Mouse (Mus musculus) G1E (cell line): ENCODE results near the gene Smc5. TPM values are rescaled to one million over a fixed set of nuclear protein-coding genes. Genes with fewer than 3 reads are reported as not detected.

Experiments used
- ATAC-seq: 2 replicates; pipeline ENCODE4 v1.8.0; 2016; ENCODE audit warnings: mild to moderate bottlenecking; ENCODE audit not compliant: insufficient number of reproducible peaks, poor library complexity, low FRiP score, severe bottlenecking; ENCODE audit errors: extremely low read depth
- DNase-seq: peaks from one replicate; pipeline ENCODE4 v3.0.0; 2012; ENCODE audit warnings: low spot score
- H3K27me3 ChIP-seq: 2 replicates; pipeline ENCODE4 v1.6.1; 2012; ENCODE audit warnings: mild to moderate bottlenecking, low read length, inconsistent platforms; ENCODE audit not compliant: insufficient read depth
- H3K36me3 ChIP-seq: replicated peaks from 2 replicates; pipeline ENCODE3; 2012; ENCODE audit warnings: mild to moderate bottlenecking, inconsistent platforms
- H3K4me1 ChIP-seq: 2 replicates; pipeline ENCODE4 v1.6.1; 2012; ENCODE audit warnings: low read depth, low read length, inconsistent platforms, mixed read lengths; ENCODE audit not compliant: insufficient read depth
- H3K4me3 ChIP-seq: 2 replicates; pipeline ENCODE4 v1.5.1; 2012; ENCODE audit warnings: low read depth, mild to moderate bottlenecking, inconsistent platforms, low read length, moderate library complexity, mixed read lengths
- H3K9me3 ChIP-seq: replicated peaks from 2 replicates; pipeline ENCODE4 v1.6.1; 2012; ENCODE audit warnings: inconsistent platforms
- CTCF ChIP-seq: IDR thresholded peaks from 2 replicates; pipeline ENCODE4 v1.5.1; 2012; ENCODE audit warnings: low read depth, low read length, inconsistent platforms, mixed read lengths
- GATA1 ChIP-seq: IDR thresholded peaks from 2 replicates; pipeline ENCODE4 v1.6.1; 2012; ENCODE audit warnings: borderline replicate concordance, low read length, inconsistent platforms, mixed read lengths
- GATA2 ChIP-seq: IDR thresholded peaks from 2 replicates; pipeline ENCODE4 v1.6.1; 2012; ENCODE audit warnings: low read depth, low read length, inconsistent platforms, borderline replicate concordance
- POLR2AphosphoS5 ChIP-seq: IDR thresholded peaks from 2 replicates; pipeline ENCODE4 v1.6.1; 2012; ENCODE audit warnings: low read depth, low read length, inconsistent platforms; ENCODE audit not compliant: insufficient replicate concordance
- TAL1 ChIP-seq: conservative IDR thresholded peaks from 2 replicates; pipeline ENCODE4 v1.6.1; 2012; ENCODE audit warnings: low read depth, low read length, inconsistent platforms, mixed read lengths
- polyA plus RNA-seq: library from polyadenylated mRNA; stranded (reverse); fragments of >175 nt; gene quantifications from 2 replicates; pipeline ENCODE4 v1.2.3, GENCODE M21; 2012
- total RNA-seq, 2 experiments: library from RNA; stranded (forward) in 1 of 2; stranded (reverse) in 1 of 2; fragments of 200-1000 nt in 1 of 2; fragments of >200 nt in 1 of 2; fragmentation: Nextera tagmentation in 1 of 2; gene quantifications; 2 replicates each; pipeline ENCODE4 v1.2.3; 2014 to 2017

Gene Smc5
- total and polyA plus RNA-seq, 3 experiments, result 11.3 to 241 (median 104) TPM

DNA sequence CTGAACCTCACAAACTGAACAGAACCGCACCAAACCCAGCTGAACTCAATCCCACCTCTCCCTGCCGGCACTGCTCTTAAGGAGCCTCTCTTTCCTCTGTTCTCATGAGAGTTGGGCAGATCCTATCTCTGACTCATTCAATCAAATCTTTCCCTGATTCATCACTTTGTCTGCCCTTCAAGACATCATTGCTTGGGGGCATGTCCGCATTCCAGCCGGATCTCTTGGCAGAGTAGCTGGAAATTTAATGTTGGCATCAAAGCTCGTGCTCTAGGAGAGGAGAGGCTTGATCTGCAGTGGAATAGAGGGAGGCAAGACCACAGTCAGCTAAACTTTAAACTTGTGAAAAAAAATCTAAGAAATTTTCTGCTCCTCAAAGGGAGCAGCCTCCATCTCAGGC, 71.6 kb downstream of the Smc5 start:
- no peak for ATAC-seq
- H3K36me3 ChIP-seq, result peaks cover 64% of the 10 kb centered on the region
- no peak for DNase-seq
- no peak for TF ChIP-seq CTCF
- TF ChIP-seq GATA2, result no peak
- TF ChIP-seq GATA1, result no peak
- no peak for TF ChIP-seq POLR2AphosphoS5
- no peak for TF ChIP-seq TAL1
- peaks cover 4% of the 10 kb centered on the region; the same call in 1 of the 2 replicates for H3K4me1 ChIP-seq
- H3K27me3 ChIP-seq, result no peaks in the 10 kb centered on the region
- H3K4me3 ChIP-seq, result no peak overlapping the region
- H3K9me3 ChIP-seq, result no peaks in the 10 kb centered on the region

DNA sequence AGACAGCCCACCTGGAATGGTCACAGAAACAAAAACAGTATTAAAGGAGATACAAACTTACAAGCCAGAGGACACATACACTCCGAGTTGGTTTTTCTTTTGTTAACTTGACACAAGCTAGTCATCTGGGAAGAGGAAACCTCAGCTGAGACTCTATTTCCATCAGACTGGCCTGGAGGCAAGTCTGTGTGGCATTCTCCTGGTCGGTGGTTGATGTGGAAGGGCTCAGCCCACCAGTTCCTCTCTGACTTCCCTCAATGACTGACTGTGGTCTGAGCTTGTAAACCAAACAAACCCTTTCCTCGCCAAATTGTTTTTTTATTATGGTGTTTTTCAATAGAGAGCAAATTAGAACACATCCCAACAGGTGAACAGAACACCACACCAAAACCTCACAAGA, 80.6 kb downstream of the Smc5 start:
- ATAC-seq, result no peak
- TF ChIP-seq GATA1 (no peak), POLR2AphosphoS5 (no peak), CTCF (no peak)

DNA sequence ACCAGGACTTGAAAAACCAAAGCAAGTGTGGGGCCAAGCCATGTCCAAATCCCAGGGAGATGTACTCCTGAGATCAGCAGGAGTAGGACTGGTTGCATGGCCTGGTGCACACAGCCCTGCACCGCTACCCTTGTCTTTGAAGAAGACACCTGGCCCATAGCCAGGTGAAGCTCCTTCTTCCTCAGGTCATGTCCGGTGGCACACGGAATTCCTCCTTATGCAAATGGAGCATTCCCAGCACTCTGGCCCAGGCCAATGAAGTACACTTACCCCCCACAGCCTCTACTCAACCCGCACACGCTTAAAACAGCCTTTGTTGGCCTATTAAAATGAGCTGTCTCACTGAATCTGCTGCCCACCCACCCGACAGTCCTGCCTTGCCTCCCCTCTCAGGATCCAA, 82.2 kb downstream of the Smc5 start:
- Histone ChIP-seq H3K9me3 (no peaks in the 10 kb centered on the region), H3K4me3 (no peak overlapping the region), H3K4me1 (peaks cover 2% of the 10 kb centered on the region; the same call in 1 of the 2 replicates), H3K36me3 (peaks cover 51% of the 10 kb centered on the region), H3K27me3 (no peaks in the 10 kb centered on the region)
- DNase-seq (no peak), ATAC-seq (no peak)
- no peak for TF ChIP-seq POLR2AphosphoS5
- no peak for TF ChIP-seq CTCF
- no peak for TF ChIP-seq GATA2
- TF ChIP-seq GATA1, result no peak
- TF ChIP-seq TAL1, result no peak

More for the DNA sequence above, 80.6 kb downstream of the Smc5 start:
- no peak overlapping the region for H3K4me3 ChIP-seq
- no peaks in the 10 kb centered on the region for H3K9me3 ChIP-seq
- H3K27me3 ChIP-seq, result no peaks in the 10 kb centered on the region
- peaks cover 49% of the 10 kb centered on the region for H3K36me3 ChIP-seq
- peaks cover 2% of the 10 kb centered on the region; the same call in 1 of the 2 replicates for H3K4me1 ChIP-seq
- no peak for DNase-seq

DNA sequence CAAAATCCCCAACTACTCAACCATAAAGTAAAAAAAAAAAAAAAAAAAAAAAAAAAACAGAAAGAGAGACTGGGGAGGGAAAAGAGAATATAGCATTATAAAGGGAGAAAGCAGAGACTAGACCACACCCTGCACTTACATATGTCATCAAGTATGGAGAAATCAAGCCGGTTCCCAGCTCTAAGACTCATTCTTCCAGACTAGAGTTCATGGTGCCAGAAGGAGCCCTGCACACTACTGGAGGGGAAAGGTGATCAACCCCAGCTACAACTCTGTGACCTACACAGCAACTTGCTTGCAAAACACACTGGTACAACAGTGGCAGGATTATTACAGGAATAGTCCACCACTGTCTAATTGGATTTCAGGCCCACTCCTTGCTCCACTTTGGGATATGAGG, 84.0 kb downstream of the Smc5 start:
- DNase-seq (no peak), ATAC-seq (no peak)
- TF ChIP-seq GATA2 (no peak), CTCF (no peak), GATA1 (no peak), POLR2AphosphoS5 (no peak), TAL1 (no peak)
- no peaks in the 10 kb centered on the region for H3K27me3 ChIP-seq
- H3K4me1 ChIP-seq, result peaks cover 2% of the 10 kb centered on the region; the same call in 1 of the 2 replicates
- no peaks in the 10 kb centered on the region for H3K9me3 ChIP-seq
- peaks cover 51% of the 10 kb centered on the region for H3K36me3 ChIP-seq
- no peak overlapping the region for H3K4me3 ChIP-seq

DNA sequence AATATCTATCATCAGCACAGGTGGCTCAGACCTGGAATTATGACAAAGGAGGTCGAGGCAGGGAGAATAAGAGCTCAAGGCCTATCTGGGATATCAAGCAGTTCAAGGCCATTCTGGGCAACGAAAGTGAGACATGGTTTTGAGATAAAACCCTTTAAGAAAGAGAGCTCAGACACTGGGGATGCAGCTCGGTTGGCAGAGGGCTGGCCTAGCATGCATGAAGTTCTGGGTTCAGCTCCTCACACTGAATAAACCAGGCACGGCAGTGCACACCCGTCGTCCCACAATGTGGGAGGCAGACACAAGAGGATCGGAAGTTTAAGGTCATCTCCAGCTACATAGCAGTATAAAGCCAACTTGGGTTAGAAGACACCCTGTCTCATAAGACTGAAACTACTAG, 84.7 kb downstream of the Smc5 start:
- H3K9me3 ChIP-seq, result no peaks in the 10 kb centered on the region
- TF ChIP-seq CTCF (no peak), TAL1 (no peak)
- peaks cover 53% of the 10 kb centered on the region for H3K36me3 ChIP-seq
- peaks cover 7% of the 10 kb centered on the region for H3K4me1 ChIP-seq
- no peak for DNase-seq
- no peaks in the 10 kb centered on the region for H3K27me3 ChIP-seq
- no peak for ATAC-seq
- no peak overlapping the region for H3K4me3 ChIP-seq

DNA sequence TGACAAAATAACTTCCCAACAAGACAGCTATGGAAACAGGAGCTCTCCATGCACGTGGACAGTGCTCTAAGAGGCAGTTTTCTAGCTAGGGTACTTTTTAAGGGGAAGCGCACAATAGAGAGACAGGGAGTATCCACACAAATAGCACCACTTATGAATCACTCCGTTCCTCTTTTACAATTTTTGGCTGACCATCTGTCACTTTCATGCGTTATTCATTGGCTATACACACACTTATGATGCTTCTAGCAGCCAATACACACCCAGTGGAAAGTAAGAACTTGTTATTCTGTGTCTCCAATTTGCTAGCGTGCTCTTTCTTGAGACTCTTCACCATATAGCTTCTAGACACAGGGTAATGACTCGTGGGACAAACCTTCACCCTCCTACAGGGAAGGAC, 86.0 kb downstream of the Smc5 start:
- no peak overlapping the region for H3K4me3 ChIP-seq
- H3K27me3 ChIP-seq, result no peaks in the 10 kb centered on the region
- no peak for TF ChIP-seq POLR2AphosphoS5
- TF ChIP-seq CTCF, result no peak
- no peak for TF ChIP-seq TAL1
- no peak for DNase-seq
- no peak for ATAC-seq
- H3K36me3 ChIP-seq, result peaks cover 59% of the 10 kb centered on the region
- H3K9me3 ChIP-seq, result no peaks in the 10 kb centered on the region
- H3K4me1 ChIP-seq, result peaks cover 5% of the 10 kb centered on the region

DNA sequence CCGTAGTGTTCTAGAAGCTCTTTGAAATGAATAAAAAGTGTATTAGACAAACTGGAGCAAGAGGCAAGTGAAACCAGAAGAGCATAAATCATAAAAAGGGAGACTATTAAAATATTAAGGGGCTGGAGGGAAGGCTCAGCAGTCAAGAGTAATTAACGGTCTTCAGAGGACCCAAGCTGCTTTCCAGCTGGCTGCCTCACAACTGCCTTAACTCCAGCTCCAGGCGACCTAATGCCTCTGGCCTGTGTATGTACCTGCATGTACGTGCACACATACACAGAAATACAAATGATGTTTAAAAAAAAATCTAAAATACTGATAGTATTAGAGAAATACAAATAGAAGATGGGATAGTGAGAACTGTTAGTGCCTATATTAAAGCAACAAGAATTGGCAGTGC, 89.6 kb downstream of the Smc5 start:
- H3K4me3 ChIP-seq, result no peak overlapping the region
- no peak for DNase-seq
- no peak for ATAC-seq

More for the DNA sequence above, 89.6 kb downstream of the Smc5 start:
- H3K27me3 ChIP-seq, result no peaks in the 10 kb centered on the region
- TF ChIP-seq POLR2AphosphoS5 (no peak), GATA1 (no peak), GATA2 (no peak), TAL1 (no peak), CTCF (no peak)
- H3K9me3 ChIP-seq, result no peaks in the 10 kb centered on the region
- peaks cover 41% of the 10 kb centered on the region for H3K36me3 ChIP-seq
- H3K4me1 ChIP-seq, result peaks cover 5% of the 10 kb centered on the region
